Mouse (Mus musculus) cerebellum, adult 2 months (tissue): ENCODE measurements around the gene Bcor. TPM values are rescaled to one million over a fixed set of nuclear protein-coding genes. Genes with fewer than 3 reads are reported as not detected.

ENCODE experiments used
- DNase-seq, 2 experiments: peaks; one replicate each; pipeline ENCODE4 v3.0.0; 2021
- H3K27ac ChIP-seq: fragments of 200-500 bp; 2 replicates; pipeline ENCODE4 v1.5.1; 2012; ENCODE audit warnings: low read length, control low read depth, inconsistent platforms; ENCODE audit not compliant: insufficient read depth
- H3K27me3 ChIP-seq: fragments of 200-500 bp; 2 replicates; pipeline ENCODE4 v1.6.1; 2012; ENCODE audit warnings: inconsistent platforms, mild to moderate bottlenecking, low read length, moderate library complexity; ENCODE audit not compliant: control insufficient read depth, insufficient read depth
- H3K4me1 ChIP-seq: fragments of 200-500 bp; 2 replicates; pipeline ENCODE4 v1.6.1; 2011; ENCODE audit warnings: low read length; ENCODE audit not compliant: control insufficient read depth, insufficient read depth
- H3K4me3 ChIP-seq: fragments of 200-500 bp; replicated peaks from 2 replicates; pipeline ENCODE3; 2011; ENCODE audit warnings: mild to moderate bottlenecking, low read depth, low read length, control low read depth; ENCODE audit not compliant: insufficient read depth
- CTCF ChIP-seq: fragments of 200-500 bp; IDR thresholded peaks from 2 replicates; pipeline ENCODE4 v1.5.1; 2011; ENCODE audit warnings: low read depth, mild to moderate bottlenecking, control low read depth, low read length, moderate library complexity, borderline replicate concordance; ENCODE audit not compliant: insufficient read depth
- POLR2A ChIP-seq: fragments of 200-500 bp; IDR thresholded peaks from 2 replicates; pipeline ENCODE4 v1.6.1; 2011; ENCODE audit warnings: low read length, control low read depth, borderline replicate concordance; ENCODE audit not compliant: insufficient read depth
- WGBS: fragments of 180-500 bp; shearing (Covaris S2); methylation state at CpG from one replicate; pipeline ENCODE4 v1.1.7; 2018; 5-methylcytosine and 5-hydroxymethylcytosine counted together
- polyA plus RNA-seq: library from polyadenylated mRNA; depleted of rRNA; stranded (reverse); fragments of >200 nt; gene quantifications from 2 replicates; pipeline ENCODE4 v1.2.3, GENCODE M21; 2012

Bcor gene
- polyA plus RNA-seq, 1 experiment, result 12.9 TPM

DNA sequence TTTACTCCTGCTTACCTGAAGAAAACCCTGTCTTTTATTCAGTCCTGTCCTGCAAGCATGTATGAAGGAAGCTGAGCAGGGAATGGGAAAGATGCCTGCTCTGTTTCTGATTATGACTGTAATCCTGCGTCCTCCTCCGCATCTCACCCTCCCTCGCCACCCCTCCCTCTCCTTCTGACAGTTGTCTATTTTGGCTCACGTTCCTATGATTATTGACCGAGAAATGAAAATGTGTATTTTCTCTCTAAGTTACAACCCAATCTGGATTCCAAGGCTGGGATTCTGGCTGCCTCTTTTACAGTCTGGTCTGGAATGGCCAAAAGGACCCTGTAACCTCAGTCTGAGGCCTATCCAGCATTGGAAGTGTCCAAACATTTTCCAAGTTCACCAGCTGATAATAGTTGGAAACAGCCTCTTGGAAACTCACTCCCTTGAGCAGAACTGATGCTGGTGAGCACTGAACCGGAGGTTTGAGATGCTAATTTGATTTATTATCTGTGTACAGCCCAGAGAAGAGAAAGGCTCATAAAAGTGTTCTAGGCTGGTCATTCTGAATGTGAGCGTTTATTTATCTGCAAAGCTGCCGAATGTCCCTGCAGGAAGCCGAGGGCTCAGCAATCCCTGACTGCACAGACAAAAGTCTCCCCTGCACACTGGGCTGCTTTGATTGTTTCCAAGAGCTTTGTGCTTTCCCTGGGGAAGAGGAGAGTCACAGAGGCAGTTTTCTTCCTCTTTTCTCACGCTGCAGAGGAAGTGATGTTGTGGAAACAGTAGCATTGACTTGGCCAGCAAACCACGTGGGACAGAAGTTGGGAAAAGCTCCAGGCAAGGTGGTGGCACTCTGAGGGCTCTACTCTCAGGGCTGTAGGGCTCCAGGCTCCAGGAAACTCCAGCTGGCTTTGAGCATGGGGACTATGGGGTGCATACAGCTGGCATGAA, 4.7 kb upstream of the Bcor start:
- TF ChIP-seq POLR2A (no peak), CTCF (no peak)
- Histone ChIP-seq H3K27ac (no peak overlapping the region), H3K27me3 (no peaks in the 10 kb centered on the region; the same call in 1 of the 2 replicates), H3K4me3 (no peak overlapping the region), H3K4me1 (no peaks in the 10 kb centered on the region)
- WGBS, result 41% methylated on average over 11 of the region's 11 CpGs
- no peak for DNase-seq

DNA sequence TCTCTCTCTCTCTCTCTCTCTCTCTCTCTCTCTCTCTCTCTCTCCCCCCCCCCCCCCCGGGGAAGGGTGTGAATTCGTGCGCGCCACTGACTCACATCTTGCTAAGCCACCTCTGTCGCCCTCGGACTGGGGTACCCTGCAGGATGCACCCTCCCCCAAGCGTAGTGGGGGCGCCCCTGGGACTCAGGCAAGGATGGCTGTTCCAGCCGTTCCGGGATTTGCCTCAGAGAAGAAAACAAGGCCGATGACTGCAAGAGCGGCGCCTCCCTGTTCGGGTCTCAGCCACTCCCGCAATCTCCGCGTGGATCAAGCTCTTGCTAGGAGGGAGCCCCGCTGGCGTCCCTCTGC, 647 bp downstream of the Bcor start:
- 0 out of 2 replicates have a peak, but pooled peaks cover 3% of the 10 kb centered on the region for H3K4me1 ChIP-seq
- peak in 1 of 2 experiments; percentile 35 for DNase-seq
- H3K27ac ChIP-seq, result no peak overlapping the region
- WGBS, result 2% methylated on average over 18 of the region's 19 CpGs
- TF ChIP-seq CTCF (no peak), POLR2A (no peak)
- H3K4me3 ChIP-seq, result peak overlapping the region; percentile 37
- no peaks in the 10 kb centered on the region; the same call in 1 of the 2 replicates for H3K27me3 ChIP-seq

DNA sequence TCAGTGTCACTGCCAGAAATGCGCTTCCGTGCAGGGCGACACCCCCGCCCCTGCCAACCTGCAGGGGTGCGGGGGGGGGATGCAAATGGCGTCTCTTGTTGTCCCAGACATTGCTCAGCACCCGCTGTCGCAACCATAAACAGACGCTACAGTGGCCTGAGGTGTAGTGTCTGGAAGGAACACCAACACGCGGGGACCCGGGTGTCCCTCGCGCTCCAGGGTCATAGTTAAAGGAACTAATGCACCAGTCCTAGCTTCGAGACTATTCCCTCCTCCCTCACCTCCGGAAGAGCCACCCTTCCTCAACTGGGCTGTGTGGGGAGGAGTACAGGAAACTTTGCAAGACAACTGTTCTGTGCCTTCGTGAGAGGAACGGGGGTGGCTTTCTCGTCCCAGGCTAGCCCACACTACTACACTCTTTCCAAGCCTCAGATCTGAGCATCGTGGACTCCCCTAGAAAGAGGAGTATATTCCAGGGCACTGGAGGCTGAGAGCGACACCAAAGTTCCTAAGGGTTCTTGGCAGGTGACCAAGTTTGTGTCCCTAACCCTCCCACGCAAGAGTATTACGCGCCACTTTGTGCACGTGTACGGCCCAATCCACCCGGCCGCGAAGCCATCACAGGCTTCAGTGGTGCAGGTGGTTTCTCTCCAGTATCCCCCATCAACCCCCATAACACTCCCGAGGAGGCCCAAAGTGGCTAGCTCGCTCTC, 1.2 kb downstream of the Bcor start:
- DNase-seq, result no peak
- 0 out of 2 replicates have a peak, but pooled peaks cover 3% of the 10 kb centered on the region for H3K4me1 ChIP-seq
- TF ChIP-seq CTCF (no peak), POLR2A (no peak)
- peak overlapping the region; percentile 35 for H3K4me3 ChIP-seq
- H3K27ac ChIP-seq, result no peak overlapping the region
- 9% methylated on average over 30 of the region's 31 CpGs for WGBS
- H3K27me3 ChIP-seq, result no peaks in the 10 kb centered on the region; the same call in 1 of the 2 replicates

DNA sequence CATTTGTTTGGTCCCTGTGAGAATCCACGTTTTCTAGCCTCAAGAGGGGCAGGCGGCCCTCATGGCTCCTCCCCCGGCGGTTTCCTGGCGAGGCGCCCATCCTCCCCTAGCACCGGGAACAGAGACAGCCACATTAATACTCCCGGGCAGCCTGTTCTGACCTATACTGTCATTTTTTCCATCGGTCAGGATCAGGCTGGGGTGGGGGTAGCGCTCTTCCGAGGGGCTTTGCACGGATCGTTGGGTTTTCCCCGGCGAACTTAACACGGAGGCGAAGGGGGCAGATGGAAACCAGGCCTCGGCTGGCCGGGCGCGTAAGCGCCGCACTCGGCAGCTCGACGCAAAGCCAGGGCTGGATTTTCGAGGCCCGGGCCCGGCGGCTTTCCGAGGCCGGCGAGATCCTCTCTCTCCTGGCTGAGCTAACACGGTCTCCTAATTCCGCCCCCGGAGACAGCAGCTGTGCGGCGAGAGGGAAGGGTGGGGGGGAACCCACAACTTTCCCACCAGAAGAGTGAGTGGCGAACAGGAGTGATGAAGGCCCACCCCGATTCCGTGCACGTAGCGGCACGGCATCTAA, 1.8 kb downstream of the Bcor start:
- H3K27me3 ChIP-seq, result no peaks in the 10 kb centered on the region; the same call in 1 of the 2 replicates
- no peak for TF ChIP-seq CTCF
- no peak for TF ChIP-seq POLR2A
- peak overlapping the region; percentile 45 for H3K4me3 ChIP-seq
- 3% methylated on average over 44 of the region's 44 CpGs for WGBS
- H3K4me1 ChIP-seq, result 0 out of 2 replicates have a peak, but pooled peaks cover 3% of the 10 kb centered on the region
- peak in 1 of 2 experiments; percentile 38 for DNase-seq
- H3K27ac ChIP-seq, result no peak overlapping the region

DNA sequence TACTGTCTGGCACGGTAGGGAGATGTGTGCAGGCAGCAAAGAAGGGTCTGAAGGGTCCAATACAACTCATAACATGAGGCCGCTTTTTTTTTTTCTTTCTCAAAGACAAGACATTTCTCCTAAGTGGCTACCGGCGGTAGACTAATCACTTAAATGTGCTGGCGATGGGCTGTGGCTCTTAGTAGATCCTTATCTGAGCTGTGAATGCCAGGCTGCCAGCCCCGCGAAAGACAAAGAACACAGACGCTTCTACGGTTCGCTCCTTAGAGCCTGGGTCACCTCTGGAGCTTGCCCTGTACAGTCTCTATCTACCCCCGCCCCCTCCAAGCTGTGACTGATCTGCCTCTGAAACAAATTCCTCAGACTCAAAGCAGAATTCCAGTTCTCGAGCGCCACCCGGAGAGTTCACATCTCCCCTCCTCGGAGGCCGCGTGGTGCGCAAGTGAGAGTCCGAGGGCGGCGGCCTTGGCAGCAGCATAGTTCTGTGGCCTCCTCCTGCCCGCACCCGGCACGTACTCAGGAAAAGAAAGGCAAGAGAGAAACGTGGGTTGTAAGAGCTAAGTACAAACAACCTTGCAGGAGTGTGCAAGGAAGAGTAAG, 2.7 kb downstream of the Bcor start:
- Histone ChIP-seq H3K27ac (no peak overlapping the region), H3K27me3 (no peaks in the 10 kb centered on the region; the same call in 1 of the 2 replicates), H3K4me1 (0 out of 2 replicates have a peak, but pooled peaks cover 3% of the 10 kb centered on the region), H3K4me3 (no peak overlapping the region)
- TF ChIP-seq CTCF, result no peak
- 45% methylated on average over 25 of the region's 25 CpGs for WGBS
- no peak for DNase-seq

DNA sequence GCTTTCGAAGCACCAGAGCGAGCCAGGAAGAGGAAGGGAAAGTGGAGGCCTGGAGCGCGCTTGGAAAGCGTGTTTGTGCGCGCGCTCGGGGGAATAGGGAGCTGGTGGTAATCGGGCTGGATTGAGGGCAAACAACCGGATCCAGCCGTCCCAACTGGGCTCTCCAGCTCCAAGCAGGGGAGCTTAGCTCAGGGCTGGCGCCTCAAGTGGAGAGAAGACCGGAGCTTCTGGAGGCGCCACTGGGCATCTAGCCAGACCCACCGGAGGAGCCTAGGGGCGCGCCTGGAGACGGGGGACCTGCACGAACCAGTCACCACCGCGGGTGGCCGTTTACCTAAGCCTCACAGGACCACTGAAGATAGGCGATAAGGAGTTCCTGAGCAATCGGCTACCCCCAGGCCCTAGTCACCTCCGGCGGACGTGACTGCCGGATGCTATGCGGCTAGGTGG, 4.3 kb downstream of the Bcor start:
- peak in 1 of 2 experiments; percentile 30 for DNase-seq
- H3K27me3 ChIP-seq, result no peaks in the 10 kb centered on the region; the same call in 1 of the 2 replicates
- no peak overlapping the region for H3K27ac ChIP-seq
- H3K4me3 ChIP-seq, result peak overlapping the region; percentile 24
- TF ChIP-seq CTCF, result no peak
- TF ChIP-seq POLR2A, result no peak
- H3K4me1 ChIP-seq, result 0 out of 2 replicates have a peak, but pooled peaks cover 3% of the 10 kb centered on the region
- 10% methylated on average over 28 of the region's 30 CpGs for WGBS
